In the genomic region with DNA sequence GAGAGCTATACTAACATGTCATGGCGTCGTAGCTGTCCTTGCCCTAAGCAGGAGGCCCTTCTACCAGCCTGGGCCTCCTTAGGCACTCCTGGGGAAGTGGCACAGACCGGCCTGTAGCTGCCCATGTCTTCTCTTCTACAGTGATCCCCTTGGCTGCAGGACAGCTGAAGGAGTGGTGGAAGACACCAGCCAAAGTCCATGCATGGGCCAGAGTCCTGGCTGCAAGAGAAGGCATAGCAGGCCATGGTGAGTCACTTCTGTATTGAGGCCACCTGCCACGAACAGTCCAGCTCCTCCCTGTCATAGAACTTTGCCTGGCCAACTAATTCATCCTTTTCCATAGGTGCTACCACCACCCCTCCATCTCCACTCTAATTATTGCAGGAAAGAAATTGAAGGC, we compare ENCODE assay signal across 30 mouse cellular contexts. TPM values are rescaled to one million over a fixed set of nuclear protein-coding genes. Genes with fewer than 3 reads are reported as not detected.
A peak's percentile ranks its signal among the peaks of the same experiment; 100 is the strongest.
DNase-seq lines count a peak whose midpoint lies in the region; ATAC-seq and TF ChIP-seq lines count a peak whose summit lies in the region.
"Had no signal": no experiment of that assay in that cellular context is flagged by ENCODE, and none has a peak within 500 bp of the region (broad histone marks: within the 10 kb centered on the region; RNA-seq: fewer than 3 reads in every experiment).

No protein-coding gene starts in this region.

- no peaks in the 10 kb centered on the region for H3K9me3 ChIP-seq in intestine, embryonic 15.5 days
- no peaks in the 10 kb centered on the region for H3K9me3 ChIP-seq in intestine, postnatal 0 days (ENCODE audit: control insufficient read depth)
- H3K9me3 ChIP-seq: embryonic facial prominence, embryonic 13.5 days; forebrain, embryonic 12.5 days; forebrain, embryonic 15.5 days; G1E; heart, embryonic 12.5 days; heart, embryonic 15.5 days; hindbrain, embryonic 10.5 days; hindbrain, embryonic 13.5 days had no signal

- ATAC-seq in intestine, embryonic 15.5 days = peak; percentile 14; the same call in 1 of the 2 replicates
- ATAC-seq in intestine, postnatal 0 days = peak; percentile 66
- ATAC-seq: forebrain, embryonic 15.5 days; hindbrain, embryonic 16.5 days had no signal

- H3K9ac ChIP-seq in intestine, embryonic 15.5 days = no peak overlapping the region
- H3K9ac ChIP-seq in intestine, postnatal 0 days (ENCODE audit: low read depth, low read length) = no peak overlapping the region
- H3K9ac ChIP-seq: embryonic facial prominence, embryonic 13.5 days; forebrain, embryonic 12.5 days; forebrain, embryonic 15.5 days; heart, embryonic 12.5 days; heart, embryonic 15.5 days; hindbrain, embryonic 13.5 days had no signal

- peaks cover 22% of the 10 kb centered on the region for H3K27me3 ChIP-seq in intestine, embryonic 15.5 days (replicated peaks)
- H3K27me3 ChIP-seq in intestine, postnatal 0 days (replicated peaks; ENCODE audit: control insufficient read depth, insufficient read depth, low read length) = no peaks in the 10 kb centered on the region

- no peak overlapping the region for H3K4me2 ChIP-seq in intestine, embryonic 15.5 days (replicated peaks)
- H3K4me2 ChIP-seq in intestine, postnatal 0 days (replicated peaks; ENCODE audit: low read depth) = no peak overlapping the region
- H3K4me2 ChIP-seq: embryonic facial prominence, embryonic 13.5 days; forebrain, embryonic 12.5 days; forebrain, embryonic 15.5 days; heart, embryonic 12.5 days; heart, embryonic 15.5 days; hindbrain, embryonic 13.5 days had no signal

- H3K36me3 ChIP-seq in intestine, embryonic 15.5 days = no peaks in the 10 kb centered on the region
- no peaks in the 10 kb centered on the region for H3K36me3 ChIP-seq in intestine, postnatal 0 days (ENCODE audit: control insufficient read depth, insufficient read depth)
- H3K36me3 ChIP-seq: embryonic facial prominence, embryonic 13.5 days; forebrain, embryonic 12.5 days; forebrain, embryonic 15.5 days; G1E; heart, embryonic 12.5 days; heart, embryonic 15.5 days; hindbrain, embryonic 10.5 days; hindbrain, embryonic 13.5 days had no signal

- DNase-seq in kidney, adult 9 months = peak; percentile 46
- no peak for DNase-seq in kidney, adult 18-20 months
- no peak for DNase-seq in left cerebral cortex, adult 18-20 months (ENCODE audit: low spot score in 2 of 2)
- DNase-seq in MN1 (ENCODE audit: low spot score) = no peak
- DNase-seq: adrenal gland, adult 2 months; adrenal gland, postnatal 14 days; B cell, adult 2 months; cerebellum, adult 11 months; cerebellum, adult 2 months; cerebellum, adult 9-11 months; cerebellum, postnatal 25 days; gastrocnemius, postnatal 25 days; heart, adult 18-20 months; heart, postnatal 10 days; heart, postnatal 36 days had no signal

- WGBS in intestine, embryonic 15.5 days = 81% methylated on average over 4 of the region's 4 CpGs
- 46% methylated on average over 4 of the region's 4 CpGs for WGBS in intestine, postnatal 0 days

- H3K27ac ChIP-seq in intestine, embryonic 15.5 days = no peak overlapping the region
- H3K27ac ChIP-seq in intestine, postnatal 0 days (ENCODE audit: low read depth, low read length) = peak overlapping the region; percentile 92
- H3K27ac ChIP-seq: embryonic facial prominence, embryonic 13.5 days; forebrain, embryonic 12.5 days; forebrain, embryonic 15.5 days; heart, embryonic 15.5 days; hindbrain, embryonic 10.5 days; hindbrain, embryonic 13.5 days had no signal

- no peak overlapping the region for H3K4me3 ChIP-seq in intestine, embryonic 15.5 days (replicated peaks)
- no peak overlapping the region for H3K4me3 ChIP-seq in intestine, postnatal 0 days (ENCODE audit: low read depth, low read length)
- H3K4me3 ChIP-seq: embryonic facial prominence, embryonic 13.5 days; erythroblast, embryonic 14.5 days; forebrain, embryonic 12.5 days; forebrain, embryonic 15.5 days; heart, embryonic 12.5 days; heart, embryonic 15.5 days; hindbrain, embryonic 10.5 days; hindbrain, embryonic 13.5 days had no signal

- peaks cover 14% of the 10 kb centered on the region for H3K4me1 ChIP-seq in intestine, embryonic 15.5 days (replicated peaks)
- H3K4me1 ChIP-seq in intestine, postnatal 0 days (replicated peaks; ENCODE audit: control insufficient read depth, insufficient read depth, low read length) = 0 out of 2 replicates have a peak, but pooled peaks cover 8% of the 10 kb centered on the region

- peak; percentile 61 for TF ChIP-seq CTCF in intestine, postnatal 0 days (IDR thresholded peaks at IDR 0.05; ENCODE audit: low read depth)

RNA-seq across cellular contexts. Expression of a gene that starts 1.9 kb away (rescaled TPM):
- polyA plus RNA-seq in intestine, embryonic 15.5 days (2015; fragmentation: Nextera tagmentation; extraction: Ambion mirVana) = not detected in 2 replicates
- not detected in 2 replicates for polyA plus RNA-seq in intestine, postnatal 0 days (2015; fragmentation: Nextera tagmentation; extraction: Ambion mirVana)
- not detected for total RNA-seq in left cerebral cortex, adult 18-20 months (2021)
- total RNA-seq: adrenal gland, adult 2 months; adrenal gland, postnatal 14 days; common myeloid progenitor, adult 5-6 weeks; G1E; gastrocnemius, adult 8-10 months; gastrocnemius, postnatal 25 days; heart, adult 18-20 months; heart, postnatal 10 days; heart, postnatal 36 days had no signal
- polyA plus RNA-seq: adrenal gland, adult 2 months; embryonic facial prominence, embryonic 13.5 days; erythroblast, embryonic 14.5 days; forebrain, embryonic 15.5 days; G1E; heart, embryonic 15.5 days; hindbrain, embryonic 16.5 days had no signal

RNA-seq across cellular contexts. Expression of a gene that starts 3.3 kb away (rescaled TPM):
- polyA plus RNA-seq in intestine, embryonic 15.5 days (2015; fragmentation: Nextera tagmentation; extraction: Ambion mirVana) = 8.6 and 10.1 TPM in 2 replicates
- 61.9 and 66.4 TPM in 2 replicates for polyA plus RNA-seq in intestine, postnatal 0 days (2015; fragmentation: Nextera tagmentation; extraction: Ambion mirVana)
- total RNA-seq in left cerebral cortex, adult 18-20 months (2021) = 1 to 10 TPM in 1 of 2 experiments, under 1 TPM in 1; 0.94 to 1.0 TPM
- total RNA-seq: adrenal gland, postnatal 14 days; CH12.LX; common myeloid progenitor, adult 5-6 weeks; G1E; gastrocnemius, adult 8-10 months; gastrocnemius, postnatal 25 days; heart, adult 18-20 months; heart, postnatal 36 days had no signal
- polyA plus RNA-seq: adrenal gland, adult 2 months; erythroblast, embryonic 14.5 days; G1E; hindbrain, embryonic 10.5 days had no signal

RNA-seq across cellular contexts. Expression of a gene that starts 32.0 kb away (rescaled TPM):
- 14.5 and 15.0 TPM in 2 replicates for polyA plus RNA-seq in intestine, embryonic 15.5 days (2015; fragmentation: Nextera tagmentation; extraction: Ambion mirVana)
- 6.7 TPM in 2 replicates for polyA plus RNA-seq in intestine, postnatal 0 days (2015; fragmentation: Nextera tagmentation; extraction: Ambion mirVana)
- 1 to 10 TPM; 6.2 to 6.7 TPM for total RNA-seq in left cerebral cortex, adult 18-20 months (2021)

RNA-seq across cellular contexts. Expression of a gene that starts 58.1 kb away (rescaled TPM):
- 8.0 and 9.1 TPM in 2 replicates for polyA plus RNA-seq in intestine, embryonic 15.5 days (2015; fragmentation: Nextera tagmentation; extraction: Ambion mirVana)
- polyA plus RNA-seq in intestine, postnatal 0 days (2015; fragmentation: Nextera tagmentation; extraction: Ambion mirVana) = 6.5 and 7.9 TPM in 2 replicates
- total RNA-seq in left cerebral cortex, adult 18-20 months (2021) = 100 to 1,000 TPM in 1 of 2 experiments, 10 to 100 TPM in 1; 98.4 to 119 TPM

RNA-seq across cellular contexts. Expression of a gene that starts 59.8 kb away (rescaled TPM):
- 72.0 and 73.4 TPM in 2 replicates for polyA plus RNA-seq in intestine, embryonic 15.5 days (2015; fragmentation: Nextera tagmentation; extraction: Ambion mirVana)
- polyA plus RNA-seq in intestine, postnatal 0 days (2015; fragmentation: Nextera tagmentation; extraction: Ambion mirVana) = 29.7 and 35.0 TPM in 2 replicates
- total RNA-seq in left cerebral cortex, adult 18-20 months (2021) = 10 to 100 TPM; 45.7 to 45.9 TPM
